Mouse (Mus musculus): ENCODE results near the gene Ppm1b.

Ppm1b gene

DNA sequence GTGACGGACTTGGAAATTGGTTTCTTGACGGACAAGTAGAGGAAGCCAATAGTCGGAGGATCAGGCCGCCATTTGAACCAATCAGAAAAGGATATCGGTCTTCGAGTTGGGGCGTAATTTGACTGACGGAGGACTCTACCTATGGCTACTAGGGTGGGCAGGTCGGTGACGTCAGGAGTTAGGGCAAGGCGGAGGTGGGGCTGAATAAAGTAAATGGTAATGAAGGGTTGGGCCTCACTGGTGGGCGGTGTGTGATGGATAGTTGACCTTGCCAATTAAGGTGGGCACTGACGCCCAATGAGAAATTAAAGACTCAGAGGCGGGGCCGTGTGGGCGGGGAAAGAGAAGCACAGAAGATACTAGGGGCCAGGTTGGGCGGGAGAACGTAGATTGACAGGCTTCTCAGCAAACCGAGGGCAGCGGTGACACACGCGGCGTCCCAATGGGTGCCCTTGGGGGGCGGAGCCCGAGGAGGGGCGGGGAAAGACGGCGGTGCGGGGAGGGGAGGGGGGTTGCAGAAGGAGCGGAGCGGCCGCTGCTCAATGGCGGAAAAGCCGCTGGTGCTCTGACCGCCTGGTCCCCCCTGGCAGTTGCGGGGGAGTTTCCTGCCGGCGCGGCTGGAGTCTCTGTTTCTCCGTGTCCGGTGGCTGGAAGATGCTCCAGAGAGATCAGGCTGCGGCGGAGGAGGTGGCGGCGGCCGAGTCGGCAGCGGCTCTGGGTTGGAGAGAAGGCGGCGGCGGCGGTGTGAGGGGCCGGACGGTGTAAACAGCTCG, 1.1 kb downstream of the Ppm1b start:
- DNase-seq (ENCODE audit: low spot score in 2 of 2) = peak; percentile 99 to 100

- DNase-seq (ENCODE audit: low spot score in 2 of 2) = peak in 1 of 2 experiments; percentile 14
Observed at GRCm38 (mm10) chr17:84958411-84958911, 1.9 kb downstream of the Ppm1b start.

DNA sequence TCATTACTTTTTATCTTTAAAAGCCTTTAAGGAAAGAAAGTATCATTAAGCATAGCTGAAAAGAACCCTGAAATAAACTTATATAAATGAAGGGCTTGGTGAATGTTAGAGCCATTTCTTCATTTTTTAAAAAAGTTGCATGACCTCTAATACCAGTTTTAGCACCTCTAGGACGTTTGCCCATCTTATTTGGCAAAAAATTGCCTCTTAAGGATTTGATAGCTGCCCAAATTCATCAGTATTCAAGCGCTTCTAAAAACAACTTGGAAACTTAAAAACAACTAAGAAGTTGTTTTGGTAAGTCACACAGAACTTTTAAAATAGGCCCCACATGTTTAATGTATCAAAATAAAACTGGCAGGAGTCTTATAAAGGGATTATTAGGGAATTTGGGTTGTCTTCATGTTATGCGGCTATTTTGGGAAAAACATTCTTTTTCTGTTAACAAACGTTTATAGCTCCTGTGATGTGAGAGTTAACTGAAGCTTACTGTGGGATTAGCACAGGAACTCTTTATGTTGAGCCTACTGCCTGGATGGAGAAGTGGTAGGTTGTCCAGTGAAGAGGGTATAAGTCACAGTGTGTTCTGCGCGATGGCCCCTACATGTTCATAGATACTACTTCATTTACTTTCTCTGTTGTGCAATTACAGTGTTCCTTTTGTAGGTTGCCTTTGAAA, 2.6 kb downstream of the Ppm1b start:
- DNase-seq (ENCODE audit: low spot score in 2 of 2) = no peak

- no peak for DNase-seq (ENCODE audit: low spot score in 2 of 2)
Observed at GRCm38 (mm10) chr17:84959665-84960020, 3.1 kb downstream of the Ppm1b start.

GRCm38 (mm10) chr17:84960136-84960535, 3.6 kb downstream of the Ppm1b start:
- no peak for DNase-seq (ENCODE audit: low spot score in 2 of 2)

DNA sequence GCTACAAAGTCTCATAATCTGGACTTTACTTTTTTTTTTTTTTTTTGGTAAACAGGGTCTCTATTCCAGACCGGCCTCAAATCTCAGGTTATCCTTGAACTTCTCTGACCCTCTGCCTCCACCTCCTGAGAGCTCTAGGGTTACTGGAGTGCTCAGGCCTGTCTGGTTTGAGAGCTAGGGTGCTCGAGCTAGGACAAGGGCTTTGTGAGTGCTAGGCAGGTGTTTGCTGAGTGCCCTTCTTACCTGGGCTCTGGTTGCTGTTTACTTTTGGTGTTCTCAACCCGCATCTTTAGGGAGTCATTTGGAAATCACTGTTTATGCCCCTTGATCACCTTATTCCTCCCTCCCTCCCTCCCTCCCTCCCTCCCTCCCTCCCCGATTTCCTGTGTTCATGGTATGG, 5.5 kb downstream of the Ppm1b start:
- no peak for DNase-seq (ENCODE audit: low spot score in 2 of 2)

GRCm38 (mm10) chr17:84963651-84964050, 7.1 kb downstream of the Ppm1b start:
- DNase-seq (ENCODE audit: low spot score in 2 of 2) = no peak

GRCm38 (mm10) chr17:84966231-84966630, 9.7 kb downstream of the Ppm1b start:
- DNase-seq (ENCODE audit: low spot score in 2 of 2) = no peak

DNA sequence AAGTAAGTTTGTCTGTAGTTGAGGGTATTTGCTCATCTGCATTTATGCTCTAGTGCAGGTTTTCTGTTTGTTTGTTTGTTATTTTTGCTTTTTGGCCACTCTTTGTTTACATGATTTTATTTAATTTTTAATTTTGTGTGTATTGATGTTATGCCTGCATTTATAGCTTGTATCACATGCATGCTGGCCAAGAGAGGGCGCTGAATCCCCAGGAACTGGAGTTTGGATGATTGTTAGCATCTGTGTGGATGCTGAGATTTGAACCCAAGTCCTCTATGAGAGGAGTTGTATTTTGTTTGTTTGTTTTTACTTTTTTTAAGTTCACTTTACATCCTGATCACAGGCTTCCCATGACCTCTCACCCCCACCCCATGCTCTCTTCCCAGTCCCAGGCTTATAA, 10.5 kb downstream of the Ppm1b start:
- DNase-seq (ENCODE audit: low spot score in 2 of 2) = no peak

DNA sequence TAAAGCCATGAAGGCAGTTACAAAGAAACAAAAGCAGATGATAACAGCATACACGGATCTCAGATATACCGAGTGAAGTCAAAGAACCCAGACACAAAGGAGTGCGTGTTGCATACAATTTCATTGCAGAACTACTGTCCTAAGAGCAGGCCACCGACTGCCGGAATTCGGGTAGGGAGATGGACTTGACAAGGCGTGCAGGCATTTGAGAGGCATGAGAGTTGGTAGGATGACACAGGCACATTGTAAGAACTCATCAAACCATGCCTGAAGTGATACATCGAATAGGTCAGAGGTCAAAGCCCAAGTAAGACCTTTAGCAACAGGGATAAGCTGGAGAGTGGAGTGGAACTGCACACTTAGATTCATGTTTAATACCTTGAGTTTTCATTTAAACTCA, 13.4 kb downstream of the Ppm1b start:
- no peak for DNase-seq (ENCODE audit: low spot score in 2 of 2)

- DNase-seq (ENCODE audit: low spot score in 2 of 2) = no peak
Observed at GRCm38 (mm10) chr17:84981721-84982120, 25.2 kb downstream of the Ppm1b start.

DNA sequence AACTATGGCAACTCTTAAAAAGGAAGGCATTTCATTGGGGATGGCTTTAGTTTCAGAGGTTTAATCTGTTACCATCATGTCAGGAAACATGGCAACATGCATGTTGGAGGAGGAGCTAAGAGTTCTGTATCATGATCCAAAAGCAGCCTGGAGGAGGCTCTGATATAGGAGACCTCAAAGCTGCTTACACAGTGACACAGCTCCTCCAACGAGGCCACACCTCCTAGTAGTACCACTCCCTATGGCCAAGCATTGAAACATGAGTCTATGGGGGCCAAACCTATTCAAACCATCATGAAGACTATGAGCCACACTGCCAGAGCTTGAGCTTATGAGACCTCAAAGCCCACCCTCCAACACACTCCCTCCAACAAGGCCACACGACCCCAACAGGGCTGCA, 26.2 kb downstream of the Ppm1b start:
- DNase-seq (ENCODE audit: low spot score in 2 of 2) = no peak

DNA sequence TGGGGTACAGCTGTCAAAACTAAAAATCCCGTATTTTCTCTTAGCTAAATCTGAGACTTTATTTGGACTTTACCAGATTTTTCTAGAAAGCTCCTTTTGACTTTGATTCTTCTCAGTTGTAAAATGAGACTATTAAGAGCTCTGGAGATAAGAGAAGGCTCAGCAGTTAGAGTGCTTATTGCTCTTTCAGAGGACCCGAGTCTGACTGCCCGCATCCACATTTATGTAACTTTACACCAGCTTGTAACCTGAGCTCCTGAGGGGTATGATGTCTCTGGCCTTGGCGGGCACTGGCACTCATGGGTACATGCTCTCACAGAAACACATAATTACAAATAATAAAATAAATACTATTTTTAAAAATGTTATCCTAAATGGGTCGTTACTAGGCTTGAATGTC, 29.8 kb downstream of the Ppm1b start:
- DNase-seq (ENCODE audit: low spot score in 2 of 2) = no peak

GRCm38 (mm10) chr17:84987834-84988410, 31.4 kb downstream of the Ppm1b start:
- no peak for DNase-seq (ENCODE audit: low spot score in 2 of 2)

- DNase-seq (ENCODE audit: low spot score in 2 of 2) = no peak
Observed at GRCm38 (mm10) chr17:84988514-84988913, 32.0 kb downstream of the Ppm1b start.

- no peak for DNase-seq (ENCODE audit: low spot score in 2 of 2)
Observed at GRCm38 (mm10) chr17:84995844-84996243, 39.3 kb downstream of the Ppm1b start.

DNA sequence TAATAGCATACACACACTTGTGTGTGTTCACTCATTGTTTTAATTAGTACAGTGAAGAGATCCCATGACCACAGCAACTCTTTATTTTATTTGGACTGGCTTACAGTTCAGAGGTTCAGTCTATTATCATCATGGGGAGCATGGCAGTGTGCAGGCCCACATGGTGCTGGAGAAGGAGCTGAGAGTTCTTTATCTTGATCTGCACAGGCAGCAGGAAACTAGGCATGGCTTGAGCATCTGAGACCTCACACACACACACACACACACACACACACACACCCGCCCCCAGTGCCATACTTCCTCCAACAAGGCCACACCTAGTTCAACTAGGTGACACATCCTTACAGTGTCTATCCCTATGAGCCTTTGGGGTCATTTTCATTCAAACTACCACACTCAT, 41.1 kb downstream of the Ppm1b start:
- no peak for DNase-seq (ENCODE audit: low spot score in 2 of 2)

DNA sequence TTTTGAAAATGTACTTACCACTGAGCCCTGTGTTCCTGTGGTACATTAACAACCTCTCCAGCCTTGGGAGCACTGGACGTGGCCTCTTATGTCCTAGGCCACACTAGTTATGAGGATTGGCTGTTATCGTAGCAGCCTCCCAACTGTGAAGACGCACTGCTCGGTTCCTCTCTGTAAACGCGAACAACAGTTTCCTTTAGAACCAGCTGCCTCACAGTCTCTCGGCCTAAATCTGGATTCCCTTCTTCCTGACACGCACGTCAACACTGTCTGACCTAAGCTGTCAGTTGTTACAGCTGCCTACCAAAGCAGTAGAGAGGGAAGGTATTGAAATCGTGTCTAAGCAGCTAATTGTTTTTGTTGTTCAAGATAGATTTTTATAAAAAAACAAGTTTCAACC, 43.1 kb downstream of the Ppm1b start:
- DNase-seq (ENCODE audit: low spot score in 2 of 2) = no peak

GRCm38 (mm10) chr17:85013485-85013884, 56.9 kb downstream of the Ppm1b start:
- no peak for DNase-seq (ENCODE audit: low spot score in 2 of 2)

DNA sequence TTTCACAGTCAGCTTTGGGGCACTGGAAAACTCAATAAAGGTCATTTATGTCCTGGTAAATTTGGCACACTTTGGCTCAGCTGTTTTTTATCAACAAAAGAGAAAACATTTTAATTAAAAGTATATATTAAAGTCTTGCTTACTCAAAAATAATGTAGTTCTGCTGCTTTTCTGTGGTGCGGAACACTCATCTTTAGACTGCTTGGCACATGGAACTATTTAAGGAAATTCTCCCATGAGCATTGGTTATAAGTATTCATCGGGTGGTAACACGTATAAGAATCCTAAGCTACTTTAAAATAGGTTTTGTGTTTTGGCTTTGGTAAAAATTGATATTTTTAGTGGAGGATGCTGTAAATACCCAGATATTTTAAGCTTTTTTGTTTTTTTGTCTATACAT, 58.1 kb downstream of the Ppm1b start:
- no peak for DNase-seq (ENCODE audit: low spot score in 2 of 2)

- no peak for DNase-seq (ENCODE audit: low spot score in 2 of 2)
Observed at GRCm38 (mm10) chr17:85018344-85018743, 61.8 kb downstream of the Ppm1b start.

DNA sequence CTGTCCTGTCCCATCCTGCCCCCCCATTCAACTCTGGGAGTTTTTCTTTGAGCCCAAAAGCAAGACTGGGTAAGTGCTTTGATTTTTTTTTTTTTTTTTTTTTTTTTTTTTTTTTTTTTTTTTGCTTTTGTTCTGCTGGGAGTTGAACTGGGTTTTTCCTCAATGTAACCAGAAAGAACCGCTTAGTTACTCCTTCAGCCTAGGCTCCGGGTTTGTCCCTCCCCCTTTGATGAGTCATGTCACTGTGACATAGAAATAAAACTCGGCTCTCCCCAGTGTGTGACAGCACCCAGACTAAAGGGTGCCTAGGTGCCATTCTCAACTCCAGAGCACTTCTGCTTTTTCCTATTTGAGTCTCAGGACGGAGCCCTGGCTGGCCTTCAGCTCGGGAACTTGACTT, 62.3 kb downstream of the Ppm1b start:
- DNase-seq (ENCODE audit: low spot score in 2 of 2) = no peak

DNA sequence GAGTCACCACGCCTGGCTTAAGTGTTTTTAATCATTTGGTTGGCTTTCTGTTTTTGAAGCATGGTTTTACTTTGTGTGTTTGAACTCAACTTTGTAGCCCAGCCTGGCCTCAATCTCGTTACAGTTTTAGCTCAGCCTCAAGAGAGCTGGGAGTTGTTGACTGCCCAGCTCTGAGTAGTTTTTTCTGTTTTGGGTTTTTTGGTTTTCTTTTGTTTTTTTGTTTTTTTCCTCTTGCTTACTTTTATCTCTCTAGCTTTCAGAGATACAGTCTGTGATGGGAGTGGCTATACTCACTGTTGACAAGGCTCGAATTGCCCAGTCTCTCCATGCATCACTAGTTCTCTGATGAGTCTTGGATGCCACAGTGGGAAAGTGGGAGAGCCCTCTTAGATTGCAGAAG, 63.8 kb downstream of the Ppm1b start:
- no peak for DNase-seq (ENCODE audit: low spot score in 2 of 2)

All from urinary bladder, adult 18-20 months (tissue).